Mouse (Mus musculus): ENCODE results near the gene Fga.

- TF ChIP-seq CTCF (IDR thresholded peaks at IDR 0.05; ENCODE audit: low read depth, low read length): no peak
- no peak for TF ChIP-seq TAL1 (conservative IDR thresholded peaks at IDR 0.05; ENCODE audit: low read depth, low read length)
- no peak for TF ChIP-seq POLR2AphosphoS5 (IDR thresholded peaks at IDR 0.05; ENCODE audit: insufficient replicate concordance, low read depth, low read length)
- TF ChIP-seq GATA1 (IDR thresholded peaks at IDR 0.05; ENCODE audit: borderline replicate concordance, low read length): no peak
Measured at GRCm38 (mm10) chr3:82995368-82995767, 30.5 kb upstream of the Fga start.
